Mouse (Mus musculus) ES-E14 (cell line): ENCODE data around the gene Arhgap45. TPM values are rescaled to one million over a fixed set of nuclear protein-coding genes. Genes with fewer than 3 reads are reported as not detected.
"Not testable (repeated sequence)": the region's sequence is repeated elsewhere in the genome, so short reads cannot be mapped to it uniquely, and the experiment has no call there.

Experiments used
- DNase-seq: peaks from one replicate; pipeline ENCODE4 v3.0.0-alpha.2; 2013; ENCODE audit warnings: low read depth, low spot score
- H3K27ac ChIP-seq: 2 replicates; pipeline ENCODE4 v1.5.1; 2012; ENCODE audit warnings: low read depth, mild to moderate bottlenecking, low read length, moderate library complexity, mixed read lengths; ENCODE audit not compliant: poor library complexity, insufficient read depth, severe bottlenecking
- H3K36me3 ChIP-seq: 2 replicates; pipeline ENCODE4 v1.6.1; 2012; ENCODE audit warnings: mild to moderate bottlenecking, low read length, moderate library complexity, mixed read lengths; ENCODE audit not compliant: control insufficient read depth, poor library complexity, insufficient read depth, severe bottlenecking
- H3K4me1 ChIP-seq, 2 experiments: fragments of 150-350 bp in 1 of 2; sonication (generic) in 1 of 2; 2 replicates each; pipeline ENCODE4 v1.6.1; 2012; ENCODE audit warnings: low read length in 2 of 2, mild to moderate bottlenecking in 1 of 2, mixed read lengths in 1 of 2; ENCODE audit not compliant: control insufficient read depth in 2 of 2, insufficient read depth in 2 of 2, poor library complexity in 1 of 2
- H3K4me3 ChIP-seq, 2 experiments: fragments of 150-350 bp in 1 of 2; sonication (generic) in 1 of 2; 2 replicates each; pipeline ENCODE4 v1.5.1; 2012; ENCODE audit warnings: low read length in 2 of 2, low read depth in 1 of 2, mild to moderate bottlenecking in 1 of 2, mixed read lengths in 1 of 2; ENCODE audit not compliant: insufficient read depth in 1 of 2, poor library complexity in 1 of 2, severe bottlenecking in 1 of 2
- H3K9ac ChIP-seq: 2 replicates; pipeline ENCODE4 v1.6.1; 2012; ENCODE audit warnings: low read depth, mild to moderate bottlenecking, low read length, mixed read lengths; ENCODE audit not compliant: poor library complexity, insufficient read depth, severe bottlenecking
- H3K9me3 ChIP-seq: fragments of 150-350 bp; sonication (generic); 2 replicates; pipeline ENCODE4 v1.6.1; 2012; ENCODE audit warnings: low read depth, mild to moderate bottlenecking, low read length; ENCODE audit not compliant: control insufficient read depth, insufficient read depth
- CHD2 ChIP-seq: IDR thresholded peaks from 2 replicates; pipeline ENCODE4 v1.6.1; 2014; ENCODE audit warnings: mild to moderate bottlenecking, low read depth, low read length, inconsistent platforms
- HCFC1 ChIP-seq: IDR thresholded peaks from 2 replicates; pipeline ENCODE4 v1.6.1; 2012; ENCODE audit warnings: low read length, inconsistent platforms, borderline replicate concordance; ENCODE audit not compliant: insufficient read depth
- MAFK ChIP-seq: IDR thresholded peaks from 2 replicates; pipeline ENCODE4 v1.6.1; 2014; ENCODE audit warnings: mild to moderate bottlenecking, low read depth, low read length, inconsistent platforms; ENCODE audit not compliant: insufficient read depth
- ZC3H11A ChIP-seq: IDR thresholded peaks from 2 replicates; pipeline ENCODE4 v1.6.1; 2012; ENCODE audit warnings: low read depth, mild to moderate bottlenecking, inconsistent platforms, low read length, borderline replicate concordance
- ZNF384 ChIP-seq: IDR thresholded peaks from 2 replicates; pipeline ENCODE4 v1.6.1; 2012; ENCODE audit warnings: low read depth, low read length, inconsistent platforms
- in situ Hi-C, 2 experiments: fragments of 600-800 bp; cut with MboI; formaldehyde crosslinking; loops; one replicate each; pipeline ENCODE4 v1.15.1; 2025; ENCODE audit warnings: low sequenced_read_pairs in 2 of 2, inconsistent platforms in 1 of 2; ENCODE audit not compliant: unreplicated experiment in 2 of 2
- total RNA-seq: library from RNA; depleted of rRNA; stranded (reverse); fragments of 300-350 nt; gene quantifications from 2 replicates; pipeline ENCODE4 v1.2.3, GENCODE M21; 2012

The Arhgap45 gene
- total RNA-seq, 1 experiment: 17.0 TPM

- TF ChIP-seq CHD2 (no peak), ZNF384 (no peak), MAFK (no peak), ZC3H11A (no peak), HCFC1 (no peak)
- H3K4me1 ChIP-seq: peaks cover 15 to 27% of the 10 kb centered on the region in 2 experiments
- H3K9me3 ChIP-seq: no peaks in the 10 kb centered on the region
- no peak for DNase-seq
- H3K27ac ChIP-seq: peak overlapping the region; percentile 94
- in situ Hi-C loops: no loop called here
- H3K36me3 ChIP-seq: peaks cover 32% of the 10 kb centered on the region
- H3K9ac ChIP-seq: peak overlapping the region; percentile 97
- H3K4me3 ChIP-seq: peak overlapping the region; percentile 74 to 93
These were observed 37.7 kb downstream of the Arhgap45 start for GRCm38 (mm10) chr10:80053831-80054815.

GRCm38 (mm10) chr10:80054911-80055310 is 38.5 kb downstream of the Arhgap45 start:
- Histone ChIP-seq H3K4me1 (peaks cover 11 to 24% of the 10 kb centered on the region in 2 experiments), H3K9ac (peak overlapping the region; percentile 97), H3K36me3 (peaks cover 36% of the 10 kb centered on the region), H3K4me3 (peak overlapping the region; percentile 74 to 93)
- DNase-seq, in situ Hi-C loops, H3K9me3 ChIP-seq, H3K27ac ChIP-seq: not testable (repeated sequence)

GRCm38 (mm10) chr10:80055364-80055763 is 38.9 kb downstream of the Arhgap45 start:
- peaks cover 7 to 21% of the 10 kb centered on the region in 2 experiments for H3K4me1 ChIP-seq
- no peaks in the 10 kb centered on the region for H3K9me3 ChIP-seq
- H3K4me3 ChIP-seq: peak overlapping the region; percentile 74 to 93
- peaks cover 39% of the 10 kb centered on the region for H3K36me3 ChIP-seq
- peak overlapping the region; percentile 14 for H3K9ac ChIP-seq
- TF ChIP-seq ZC3H11A (no peak), CHD2 (no peak), HCFC1 (no peak), ZNF384 (no peak), MAFK (no peak)
- DNase-seq: no peak
- H3K27ac ChIP-seq: no peak overlapping the region; the same call in 1 of the 2 replicates
- in situ Hi-C loops: no loop called here

- TF ChIP-seq ZC3H11A: no peak
- TF ChIP-seq MAFK: no peak
- no peak for TF ChIP-seq CHD2
- TF ChIP-seq HCFC1: no peak
- no peak for TF ChIP-seq ZNF384
- H3K27ac ChIP-seq: no peak overlapping the region; the same call in 1 of the 2 replicates
- H3K4me3 ChIP-seq: peak overlapping the region; percentile 74 to 93
- DNase-seq: no peak
- peak overlapping the region; percentile 14; the same call in 1 of the 2 replicates for H3K9ac ChIP-seq
- peaks cover 5 to 21% of the 10 kb centered on the region in 2 experiments; a peak in 3 of 4 replicates for H3K4me1 ChIP-seq
- H3K9me3 ChIP-seq: no peaks in the 10 kb centered on the region
- in situ Hi-C loops: no loop called here
- H3K36me3 ChIP-seq: peaks cover 45% of the 10 kb centered on the region
These were observed 39.4 kb downstream of the Arhgap45 start for GRCm38 (mm10) chr10:80055891-80056290.
